Mouse (Mus musculus) frontal cortex, postnatal 25 days (tissue): ENCODE measurements around the gene Por.

Source experiments
- DNase-seq, 2 experiments: peaks; one replicate each; pipeline ENCODE4 v3.0.0; 2022; ENCODE audit warnings: low spot score in 2 of 2

Por gene

GRCm38 (mm10) chr5:135669741-135670275 lies at the start of gene Por:
TSS of gene Por (plus strand) at chr5:135670033.
- no peak for DNase-seq

GRCm38 (mm10) chr5:135620526-135620925 lies 49.3 kb upstream of the Por start:
- no peak for DNase-seq

- no peak for DNase-seq
Observed at GRCm38 (mm10) chr5:135621725-135622124, 48.1 kb upstream of the Por start.

GRCm38 (mm10) chr5:135623006-135623563 lies 46.7 kb upstream of the Por start:
- DNase-seq = no peak

GRCm38 (mm10) chr5:135628916-135629315 lies 40.9 kb upstream of the Por start:
- DNase-seq = no peak

- DNase-seq = no peak
Observed at GRCm38 (mm10) chr5:135629401-135629800, 40.4 kb upstream of the Por start.

GRCm38 (mm10) chr5:135630598-135630997 lies 39.2 kb upstream of the Por start:
- peak in 1 of 2 experiments; percentile 51 for DNase-seq

- peak; percentile 82 to 91 for DNase-seq
Observed at GRCm38 (mm10) chr5:135632117-135632796, 37.6 kb upstream of the Por start, which contains the start of gene Rhbdd2. TSS of gene Rhbdd2 (plus strand) at chr5:135632618.

GRCm38 (mm10) chr5:135632797-135633144 lies 37.1 kb upstream of the Por start:
- no peak for DNase-seq

GRCm38 (mm10) chr5:135639760-135640458 lies 29.9 kb upstream of the Por start:
- DNase-seq = no peak

GRCm38 (mm10) chr5:135640459-135640789 lies 29.4 kb upstream of the Por start:
- DNase-seq = no peak

GRCm38 (mm10) chr5:135641028-135641427 lies 28.8 kb upstream of the Por start:
- DNase-seq = no peak

- no peak for DNase-seq
Observed at GRCm38 (mm10) chr5:135642686-135643551, 26.9 kb upstream of the Por start.

GRCm38 (mm10) chr5:135643552-135643842 lies 26.3 kb upstream of the Por start:
- no peak for DNase-seq

- no peak for DNase-seq
Observed at GRCm38 (mm10) chr5:135643869-135644268, 26.0 kb upstream of the Por start.

- no peak for DNase-seq
Observed at GRCm38 (mm10) chr5:135645330-135645729, 24.5 kb upstream of the Por start.

- no peak for DNase-seq
Observed at GRCm38 (mm10) chr5:135646038-135646437, 23.8 kb upstream of the Por start.

- no peak for DNase-seq
Observed at GRCm38 (mm10) chr5:135648461-135649308, 21.1 kb upstream of the Por start.

GRCm38 (mm10) chr5:135649309-135649633 lies 20.6 kb upstream of the Por start:
- DNase-seq = no peak

GRCm38 (mm10) chr5:135651536-135651935 lies 18.3 kb upstream of the Por start:
- no peak for DNase-seq

- no peak for DNase-seq
Observed at GRCm38 (mm10) chr5:135653209-135653608, 16.6 kb upstream of the Por start.
